Mouse (Mus musculus) MEL (cell line): ENCODE measurements around the gene Fscn2. TPM values are rescaled to one million over a fixed set of nuclear protein-coding genes. Genes with fewer than 3 reads are reported as not detected.
A peak's percentile ranks its signal among the peaks of the same experiment; 100 is the strongest.

Source experiments
- DNase-seq: peaks from one replicate; pipeline ENCODE4 v3.0.0; 2011; ENCODE audit warnings: low read depth, low spot score
- H3K27ac ChIP-seq: 2 replicates; pipeline ENCODE4 v1.5.1; 2012; ENCODE audit warnings: low read depth, mild to moderate bottlenecking, control low read depth, low read length, moderate library complexity; ENCODE audit not compliant: control insufficient read depth
- H3K27me3 ChIP-seq, 2 experiments: fragments of 150-350 bp in 1 of 2; sonication (generic) in 1 of 2; 2 replicates each; pipeline ENCODE4 v1.6.1; 2012; ENCODE audit warnings: low read length in 2 of 2, mild to moderate bottlenecking in 2 of 2, improper control_type of control experiment in 1 of 2, moderate library complexity in 1 of 2; ENCODE audit not compliant: insufficient read depth in 2 of 2, control insufficient read depth in 1 of 2
- H3K36me3 ChIP-seq, 2 experiments: 2 replicates each; pipeline ENCODE4 v1.6.1; 2012 to 2014; ENCODE audit warnings: low read length in 2 of 2, improper control_type of control experiment in 1 of 2, inconsistent platforms in 1 of 2, mild to moderate bottlenecking in 1 of 2; ENCODE audit not compliant: insufficient read depth in 2 of 2, control insufficient read depth in 1 of 2
- H3K4me1 ChIP-seq, 2 experiments: fragments of 150-350 bp in 1 of 2; sonication (generic) in 1 of 2; 2 replicates each; pipeline ENCODE4 v1.6.1; 2012; ENCODE audit warnings: low read length in 2 of 2, improper control_type of control experiment in 1 of 2, mild to moderate bottlenecking in 1 of 2; ENCODE audit not compliant: insufficient read depth in 2 of 2, control insufficient read depth in 1 of 2
- H3K4me3 ChIP-seq, 2 experiments: fragments of 150-350 bp in 1 of 2; sonication (generic) in 1 of 2; 2 replicates each; pipeline ENCODE4 v1.5.1; 2012; ENCODE audit warnings: low read depth in 2 of 2, low read length in 2 of 2, mild to moderate bottlenecking in 2 of 2, moderate library complexity in 2 of 2, control low read depth in 1 of 2, improper control_type of control experiment in 1 of 2; ENCODE audit not compliant: control insufficient read depth in 1 of 2, insufficient read depth in 1 of 2
- H3K79me2 ChIP-seq: 2 replicates; pipeline ENCODE4 v1.6.1; 2012; ENCODE audit warnings: mild to moderate bottlenecking, low read length, moderate library complexity; ENCODE audit not compliant: control insufficient read depth, poor library complexity, insufficient read depth
- H3K9ac ChIP-seq: 2 replicates; pipeline ENCODE4 v1.6.1; 2012; ENCODE audit warnings: low read depth, mild to moderate bottlenecking, control low read depth, low read length, moderate library complexity; ENCODE audit not compliant: control insufficient read depth, poor library complexity, severe bottlenecking
- H3K9me3 ChIP-seq: fragments of 150-350 bp; sonication (generic); replicated peaks from 2 replicates; pipeline ENCODE4 v1.6.1; 2012; ENCODE audit warnings: mild to moderate bottlenecking, low read length, improper control_type of control experiment, moderate library complexity; ENCODE audit not compliant: insufficient read depth
- KAT2A ChIP-seq: conservative IDR thresholded peaks from 2 replicates; pipeline ENCODE4 v1.6.1; 2012; ENCODE audit warnings: low read depth, low read length, improper control_type of control experiment, inconsistent platforms
- MAX ChIP-seq: IDR thresholded peaks from 2 replicates; pipeline ENCODE4 v1.6.1; 2011; ENCODE audit warnings: low read length, improper control_type of control experiment
- MAZ ChIP-seq: IDR thresholded peaks from 2 replicates; pipeline ENCODE4 v1.6.1; 2012; ENCODE audit warnings: low read depth, mild to moderate bottlenecking, inconsistent platforms, low read length, improper control_type of control experiment
- NELFE ChIP-seq: IDR thresholded peaks from 2 replicates; pipeline ENCODE4 v1.6.1; 2011; ENCODE audit warnings: low read depth, low read length, improper control_type of control experiment
- NRF1 ChIP-seq: IDR thresholded peaks from 2 replicates; pipeline ENCODE4 v1.6.1; 2014; ENCODE audit warnings: low read depth, mild to moderate bottlenecking, inconsistent platforms, low read length, improper control_type of control experiment, moderate library complexity; ENCODE audit not compliant: poor library complexity, insufficient read depth, severe bottlenecking
- POLR2AphosphoS2 ChIP-seq: IDR thresholded peaks from 2 replicates; pipeline ENCODE4 v1.6.1; 2011; ENCODE audit warnings: low read length, improper control_type of control experiment
- POLR2AphosphoS5 ChIP-seq: IDR thresholded peaks from 2 replicates; pipeline ENCODE4 v1.6.1; 2012; ENCODE audit warnings: low read depth, borderline replicate concordance, mild to moderate bottlenecking, inconsistent platforms, low read length, moderate library complexity, mixed read lengths
- RAD21 ChIP-seq: IDR thresholded peaks from 2 replicates; pipeline ENCODE4 v1.6.1; 2011; ENCODE audit warnings: mild to moderate bottlenecking, low read depth, low read length, improper control_type of control experiment
- SIN3A ChIP-seq: IDR thresholded peaks from 2 replicates; pipeline ENCODE4 v1.6.1; 2012; ENCODE audit warnings: low read length, improper control_type of control experiment, inconsistent platforms
- SMC3 ChIP-seq: IDR thresholded peaks from 2 replicates; pipeline ENCODE4 v1.6.1; 2011; ENCODE audit warnings: low read depth, low read length, improper control_type of control experiment
- TBP ChIP-seq: IDR thresholded peaks from 2 replicates; pipeline ENCODE4 v1.8.0; 2011; ENCODE audit warnings: low read depth, low read length, improper control_type of control experiment
- UBTF ChIP-seq: IDR thresholded peaks from 2 replicates; pipeline ENCODE4 v1.6.1; 2012; ENCODE audit warnings: low read depth, mild to moderate bottlenecking, inconsistent platforms, low read length, improper control_type of control experiment, moderate library complexity, borderline replicate concordance; ENCODE audit not compliant: insufficient read depth
- USF2 ChIP-seq, 2 experiments: IDR thresholded peaks; 2 replicates each; pipeline ENCODE4 v1.6.1; 2011 to 2012; ENCODE audit warnings: improper control_type of control experiment in 2 of 2, low read length in 2 of 2, borderline replicate concordance in 1 of 2, inconsistent platforms in 1 of 2, low read depth in 1 of 2, mild to moderate bottlenecking in 1 of 2; ENCODE audit not compliant: insufficient read depth in 1 of 2
- ZC3H11A ChIP-seq: IDR thresholded peaks from 2 replicates; pipeline ENCODE4 v1.6.1; 2012; ENCODE audit warnings: low read depth, mild to moderate bottlenecking, inconsistent platforms, low read length, improper control_type of control experiment
- ZMIZ1 ChIP-seq: IDR thresholded peaks from 2 replicates; pipeline ENCODE4 v1.6.1; 2012; ENCODE audit warnings: low read depth, mild to moderate bottlenecking, inconsistent platforms, low read length, improper control_type of control experiment, moderate library complexity
- ZNF384 ChIP-seq: IDR thresholded peaks from 2 replicates; pipeline ENCODE4 v1.6.1; 2012; ENCODE audit warnings: low read depth, mild to moderate bottlenecking, inconsistent platforms, low read length, improper control_type of control experiment
- polyA plus RNA-seq, 2 experiments: library from polyadenylated mRNA; stranded (reverse) in 1 of 2; unstranded in 1 of 2; fragments of >175 nt in 1 of 2; fragments of >200 nt in 1 of 2; gene quantifications; 2 replicates each; pipeline versions ENCODE4 v1.2.1 to v1.2.4; 2012; ENCODE audit warnings: low replicate concordance in 2 of 2, low read depth in 1 of 2; ENCODE audit not compliant: insufficient read length in 2 of 2, insufficient read depth in 1 of 2, missing spikeins in 1 of 2
- total RNA-seq: library from RNA; depleted of rRNA; stranded (reverse); fragments of 300-350 nt; gene quantifications from 2 replicates; pipeline ENCODE4 v1.2.3, GENCODE M21; 2012

Gene Fscn2
- total and polyA plus RNA-seq, 3 experiments: 0.61 to 0.62 TPM; not detected in 1

- TF ChIP-seq USF2 (IDR thresholded peaks at IDR 0.05; ENCODE audit: borderline replicate concordance in 1 of 2, insufficient read depth in 1 of 2, low read depth in 1 of 2, low read length in 2 of 2) (no peak), KAT2A (no peak), ZC3H11A (no peak), TBP (0 out of 2 replicates have a peak, but pooled peaks have one; percentile 42), ZNF384 (no peak), SIN3A (peak; percentile 76), NELFE (no peak), UBTF (no peak)
These were observed 21.3 kb upstream of the Fscn2 start (continued) for GRCm38 (mm10) chr11:120339978-120340513.

DNA sequence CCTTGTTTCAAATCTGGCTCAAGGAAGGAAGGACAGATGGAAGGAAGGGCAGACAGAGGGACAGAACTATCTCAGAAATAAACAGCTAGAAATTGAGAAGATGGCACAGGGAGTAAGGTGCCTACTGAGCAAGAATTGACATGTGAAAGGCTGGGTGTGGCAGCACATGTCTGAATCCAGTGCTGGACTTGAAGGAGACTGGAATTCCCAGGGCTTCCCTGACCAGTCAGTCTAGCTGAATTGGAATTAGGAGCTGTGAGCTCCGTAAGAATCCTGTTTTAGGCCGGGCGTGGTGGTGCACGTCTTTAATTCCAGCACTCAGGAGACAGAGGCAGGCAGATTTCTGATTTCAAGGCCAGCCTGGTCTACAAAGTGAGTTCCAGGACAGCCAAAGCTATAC lies 19.7 kb upstream of the Fscn2 start:
- Histone ChIP-seq H3K27me3 (no peaks in the 10 kb centered on the region), H3K79me2 (peaks cover 1% of the 10 kb centered on the region), H3K4me3 (no peak overlapping the region), H3K36me3 (peaks cover 0 to 6% of the 10 kb centered on the region in 2 experiments; a peak in 2 of 4 replicates), H3K27ac (no peak overlapping the region), H3K4me1 (peaks cover 3 to 12% of the 10 kb centered on the region in 2 experiments; a peak in 3 of 4 replicates), H3K9me3 (no peaks in the 10 kb centered on the region), H3K9ac (no peak overlapping the region)
- DNase-seq: no peak
- no peak for TF ChIP-seq UBTF
- TF ChIP-seq POLR2AphosphoS2: no peak
- no peak for TF ChIP-seq USF2 (IDR thresholded peaks at IDR 0.05; ENCODE audit: borderline replicate concordance in 1 of 2, insufficient read depth in 1 of 2, low read depth in 1 of 2, low read length in 2 of 2)
- no peak for TF ChIP-seq MAX
- no peak for TF ChIP-seq SMC3
- TF ChIP-seq POLR2AphosphoS5: no peak
- TF ChIP-seq ZMIZ1: no peak

DNA sequence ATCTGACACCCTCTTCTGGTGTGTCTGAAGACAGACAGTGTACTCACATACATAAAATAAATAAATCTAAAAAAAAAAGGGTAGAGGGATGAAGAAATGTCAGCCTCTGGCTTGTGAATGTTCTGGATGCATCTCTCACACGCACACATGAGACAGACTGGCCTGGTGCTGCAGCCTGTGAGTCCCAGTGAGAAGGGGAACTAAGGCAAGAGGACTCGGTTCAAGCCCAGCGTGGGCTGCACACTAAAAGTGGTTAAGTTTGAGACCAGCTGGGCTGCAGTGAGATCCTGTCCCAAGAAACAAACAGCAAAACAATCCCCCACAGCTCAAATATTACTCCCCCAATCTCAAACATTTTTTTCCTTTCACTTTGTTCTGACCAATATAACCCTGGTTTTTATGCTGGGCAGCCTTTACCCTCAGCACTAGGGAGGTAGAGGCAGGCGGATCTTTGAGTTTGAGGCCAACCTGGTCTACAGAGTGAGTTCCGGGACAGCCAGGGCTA lies 18.6 kb upstream of the Fscn2 start:
- no peaks in the 10 kb centered on the region for H3K9me3 ChIP-seq
- TF ChIP-seq RAD21: no peak
- TF ChIP-seq MAZ: no peak
- TF ChIP-seq NRF1: no peak
- peaks cover 8% of the 10 kb centered on the region for H3K79me2 ChIP-seq
- no peaks in the 10 kb centered on the region for H3K27me3 ChIP-seq
- peak; percentile 52 for DNase-seq
- peaks cover 0 to 6% of the 10 kb centered on the region in 2 experiments; a peak in 2 of 4 replicates for H3K36me3 ChIP-seq
- no peak overlapping the region for H3K27ac ChIP-seq
- H3K4me1 ChIP-seq: peaks cover 3 to 12% of the 10 kb centered on the region in 2 experiments; a peak in 3 of 4 replicates
- no peak overlapping the region for H3K4me3 ChIP-seq
- no peak overlapping the region for H3K9ac ChIP-seq
